Mouse (Mus musculus): ENCODE results near the gene Rnps1. TPM values are rescaled to one million over a fixed set of nuclear protein-coding genes. Genes with fewer than 3 reads are reported as not detected.
A peak's percentile ranks its signal among the peaks of the same experiment; 100 is the strongest.

Rnps1 gene
- polyA plus RNA-seq (2014; fragmentation: Nextera tagmentation; extraction: Ambion mirVana) = 306 and 312 TPM in 2 replicates

- Histone ChIP-seq H3K27ac (ENCODE audit: low read depth, low read length) (peak within 1 kb of the TSS; percentile 97), H3K36me3 (ENCODE audit: control insufficient read depth, insufficient read depth, low read length) (peaks cover 47% of the 10 kb centered on the region), H3K4me3 (ENCODE audit: low read length) (peak within 1 kb of the TSS; percentile 70), H3K9ac (ENCODE audit: low read depth, low read length) (peak within 1 kb of the TSS; percentile 93), H3K9me3 (ENCODE audit: control insufficient read depth, low read length) (no peaks in the 10 kb centered on the region), H3K27me3 (ENCODE audit: control insufficient read depth, insufficient read depth, low read length) (no peaks in the 10 kb centered on the region), H3K4me1 (ENCODE audit: control insufficient read depth, insufficient read depth, low read length) (peaks cover 18% of the 10 kb centered on the region), H3K4me2 (replicated peaks; ENCODE audit: low read depth, low read length) (peak within 1 kb of the TSS; percentile 91)
- ATAC-seq (ENCODE audit: low FRiP score, low TSS enrichment) = peak; percentile 96
- under 1% methylated on average over 64 of the region's 64 CpGs for WGBS
These were observed at the start of gene Rnps1 for GRCm38 (mm10) chr17:24414230-24414976. TSS of gene Rnps1 (plus strand) at chr17:24414565.

GRCm38 (mm10) chr17:24365863-24366262 lies 48.5 kb upstream of the Rnps1 start:
- no peak overlapping the region for H3K4me2 ChIP-seq (replicated peaks; ENCODE audit: low read depth, low read length)
- 74% methylated on average over 13 of the region's 13 CpGs for WGBS
- no peak for ATAC-seq (ENCODE audit: low FRiP score, low TSS enrichment)
- H3K4me1 ChIP-seq (ENCODE audit: control insufficient read depth, insufficient read depth, low read length) = no peaks in the 10 kb centered on the region
- H3K36me3 ChIP-seq (ENCODE audit: control insufficient read depth, insufficient read depth, low read length) = peaks cover 5% of the 10 kb centered on the region; the same call in 1 of the 2 replicates
- H3K4me3 ChIP-seq (ENCODE audit: low read length) = no peak overlapping the region
- no peak overlapping the region for H3K27ac ChIP-seq (ENCODE audit: low read depth, low read length)
- H3K27me3 ChIP-seq (ENCODE audit: control insufficient read depth, insufficient read depth, low read length) = no peaks in the 10 kb centered on the region
- H3K9ac ChIP-seq (ENCODE audit: low read depth, low read length) = no peak overlapping the region
- H3K9me3 ChIP-seq (ENCODE audit: control insufficient read depth, low read length) = no peaks in the 10 kb centered on the region

- Histone ChIP-seq H3K27me3 (ENCODE audit: control insufficient read depth, insufficient read depth, low read length) (no peaks in the 10 kb centered on the region), H3K9me3 (ENCODE audit: control insufficient read depth, low read length) (no peaks in the 10 kb centered on the region), H3K36me3 (ENCODE audit: control insufficient read depth, insufficient read depth, low read length) (peaks cover 6% of the 10 kb centered on the region; the same call in 1 of the 2 replicates), H3K4me3 (ENCODE audit: low read length) (no peak overlapping the region), H3K4me1 (ENCODE audit: control insufficient read depth, insufficient read depth, low read length) (no peaks in the 10 kb centered on the region), H3K27ac (ENCODE audit: low read depth, low read length) (no peak overlapping the region), H3K4me2 (replicated peaks; ENCODE audit: low read depth, low read length) (no peak overlapping the region), H3K9ac (ENCODE audit: low read depth, low read length) (no peak overlapping the region)
- 73% methylated on average over 4 of the region's 5 CpGs for WGBS
- no peak for ATAC-seq (ENCODE audit: low FRiP score, low TSS enrichment)
These were observed 39.2 kb upstream of the Rnps1 start for GRCm38 (mm10) chr17:24375094-24375712.

- H3K9me3 ChIP-seq (ENCODE audit: control insufficient read depth, low read length) = no peaks in the 10 kb centered on the region
- H3K4me1 ChIP-seq (ENCODE audit: control insufficient read depth, insufficient read depth, low read length) = no peaks in the 10 kb centered on the region
- WGBS = 92% methylated on average over 6 of the region's 6 CpGs
- peaks cover 6% of the 10 kb centered on the region; the same call in 1 of the 2 replicates for H3K36me3 ChIP-seq (ENCODE audit: control insufficient read depth, insufficient read depth, low read length)
- no peak overlapping the region for H3K27ac ChIP-seq (ENCODE audit: low read depth, low read length)
- H3K4me2 ChIP-seq (replicated peaks; ENCODE audit: low read depth, low read length) = no peak overlapping the region
- no peak overlapping the region for H3K9ac ChIP-seq (ENCODE audit: low read depth, low read length)
- H3K27me3 ChIP-seq (ENCODE audit: control insufficient read depth, insufficient read depth, low read length) = no peaks in the 10 kb centered on the region
- no peak for ATAC-seq (ENCODE audit: low FRiP score, low TSS enrichment)
- H3K4me3 ChIP-seq (ENCODE audit: low read length) = no peak overlapping the region
These were observed 38.5 kb upstream of the Rnps1 start for GRCm38 (mm10) chr17:24375886-24376285.

- Histone ChIP-seq H3K4me1 (ENCODE audit: control insufficient read depth, insufficient read depth, low read length) (no peaks in the 10 kb centered on the region), H3K9ac (ENCODE audit: low read depth, low read length) (no peak overlapping the region), H3K4me2 (replicated peaks; ENCODE audit: low read depth, low read length) (no peak overlapping the region), H3K9me3 (ENCODE audit: control insufficient read depth, low read length) (no peaks in the 10 kb centered on the region), H3K27me3 (ENCODE audit: control insufficient read depth, insufficient read depth, low read length) (no peaks in the 10 kb centered on the region), H3K4me3 (ENCODE audit: low read length) (no peak overlapping the region), H3K27ac (ENCODE audit: low read depth, low read length) (no peak overlapping the region), H3K36me3 (ENCODE audit: control insufficient read depth, insufficient read depth, low read length) (0 out of 2 replicates have a peak, but pooled peaks cover 4% of the 10 kb centered on the region)
- ATAC-seq (ENCODE audit: low FRiP score, low TSS enrichment) = no peak
- WGBS = 86% methylated on average over 2 of the region's 2 CpGs
These were observed 35.9 kb upstream of the Rnps1 start for GRCm38 (mm10) chr17:24378496-24378895.

- Histone ChIP-seq H3K9ac (ENCODE audit: low read depth, low read length) (no peak overlapping the region), H3K27me3 (ENCODE audit: control insufficient read depth, insufficient read depth, low read length) (no peaks in the 10 kb centered on the region), H3K27ac (ENCODE audit: low read depth, low read length) (no peak overlapping the region), H3K36me3 (ENCODE audit: control insufficient read depth, insufficient read depth, low read length) (peaks cover 10% of the 10 kb centered on the region; the same call in 1 of the 2 replicates), H3K4me3 (ENCODE audit: low read length) (no peak overlapping the region), H3K4me2 (replicated peaks; ENCODE audit: low read depth, low read length) (no peak overlapping the region), H3K9me3 (ENCODE audit: control insufficient read depth, low read length) (no peaks in the 10 kb centered on the region), H3K4me1 (ENCODE audit: control insufficient read depth, insufficient read depth, low read length) (no peaks in the 10 kb centered on the region)
- no peak for ATAC-seq (ENCODE audit: low FRiP score, low TSS enrichment)
- 71% methylated on average over 8 of the region's 8 CpGs for WGBS
These were observed 30.6 kb upstream of the Rnps1 start for GRCm38 (mm10) chr17:24383789-24384188.

- no peaks in the 10 kb centered on the region for H3K27me3 ChIP-seq (ENCODE audit: control insufficient read depth, insufficient read depth, low read length)
- no peak overlapping the region for H3K4me3 ChIP-seq (ENCODE audit: low read length)
- no peaks in the 10 kb centered on the region for H3K9me3 ChIP-seq (ENCODE audit: control insufficient read depth, low read length)
- no peak overlapping the region for H3K27ac ChIP-seq (ENCODE audit: low read depth, low read length)
- ATAC-seq (ENCODE audit: low FRiP score, low TSS enrichment) = no peak
- WGBS = 73% methylated on average over 5 of the region's 5 CpGs
- H3K36me3 ChIP-seq (ENCODE audit: control insufficient read depth, insufficient read depth, low read length) = peaks cover 10% of the 10 kb centered on the region; the same call in 1 of the 2 replicates
- H3K4me1 ChIP-seq (ENCODE audit: control insufficient read depth, insufficient read depth, low read length) = no peaks in the 10 kb centered on the region
- no peak overlapping the region for H3K4me2 ChIP-seq (replicated peaks; ENCODE audit: low read depth, low read length)
- H3K9ac ChIP-seq (ENCODE audit: low read depth, low read length) = no peak overlapping the region
These were observed 25.7 kb upstream of the Rnps1 start for GRCm38 (mm10) chr17:24388711-24389110.

- Histone ChIP-seq H3K4me3 (ENCODE audit: low read length) (no peak overlapping the region), H3K27ac (ENCODE audit: low read depth, low read length) (no peak overlapping the region), H3K9me3 (ENCODE audit: control insufficient read depth, low read length) (no peaks in the 10 kb centered on the region), H3K27me3 (ENCODE audit: control insufficient read depth, insufficient read depth, low read length) (no peaks in the 10 kb centered on the region), H3K4me2 (replicated peaks; ENCODE audit: low read depth, low read length) (no peak overlapping the region), H3K4me1 (ENCODE audit: control insufficient read depth, insufficient read depth, low read length) (no peaks in the 10 kb centered on the region), H3K36me3 (ENCODE audit: control insufficient read depth, insufficient read depth, low read length) (peaks cover 6% of the 10 kb centered on the region; the same call in 1 of the 2 replicates), H3K9ac (ENCODE audit: low read depth, low read length) (no peak overlapping the region)
- 0 out of 2 replicates have a peak, but pooled peaks have one; percentile 60 for ATAC-seq (ENCODE audit: low FRiP score, low TSS enrichment)
- 4% methylated on average over 2 of the region's 2 CpGs for WGBS
These were observed 24.5 kb upstream of the Rnps1 start for GRCm38 (mm10) chr17:24389865-24390264.

GRCm38 (mm10) chr17:24391149-24391548 lies 23.2 kb upstream of the Rnps1 start:
- Histone ChIP-seq H3K4me3 (ENCODE audit: low read length) (no peak overlapping the region), H3K27ac (ENCODE audit: low read depth, low read length) (no peak overlapping the region), H3K27me3 (ENCODE audit: control insufficient read depth, insufficient read depth, low read length) (no peaks in the 10 kb centered on the region), H3K36me3 (ENCODE audit: control insufficient read depth, insufficient read depth, low read length) (peaks cover 6% of the 10 kb centered on the region; the same call in 1 of the 2 replicates), H3K9ac (ENCODE audit: low read depth, low read length) (no peak overlapping the region), H3K9me3 (ENCODE audit: control insufficient read depth, low read length) (no peaks in the 10 kb centered on the region), H3K4me1 (ENCODE audit: control insufficient read depth, insufficient read depth, low read length) (no peaks in the 10 kb centered on the region), H3K4me2 (replicated peaks; ENCODE audit: low read depth, low read length) (no peak overlapping the region)
- WGBS = 68% methylated on average over 8 of the region's 8 CpGs
- no peak for ATAC-seq (ENCODE audit: low FRiP score, low TSS enrichment)
